Mouse (Mus musculus) heart, postnatal 0 days (tissue): ENCODE measurements around the gene Myl3.

ENCODE experiments used
- CTCF ChIP-seq: IDR thresholded peaks from 2 replicates; pipeline ENCODE4 v1.5.1; 2016; ENCODE audit warnings: antibody characterized with exemption, control low read depth, low read depth
- EP300 ChIP-seq: IDR thresholded peaks from 2 replicates; pipeline ENCODE4 v1.6.1; 2016; ENCODE audit warnings: antibody characterized with exemption, low read depth

GRCm38 (mm10) chr9:110713389-110713788 is 28.3 kb upstream of the Myl3 start:
- TF ChIP-seq CTCF (no peak), EP300 (no peak)
